Mouse (Mus musculus): Measurements from ENCODE around the gene Pdxp. TPM values are rescaled to one million over a fixed set of nuclear protein-coding genes. Genes with fewer than 3 reads are reported as not detected.

Gene Pdxp
- polyA plus RNA-seq, 1 experiment from 2014 or later, result 4.1 TPM

GRCm38 (mm10) chr15:78896149-78896548 is 17.6 kb upstream of the Pdxp start:
- H3K9ac ChIP-seq (ENCODE audit: low read length), result peak overlapping the region; percentile 1; the same call in 1 of the 2 replicates
- no peaks in the 10 kb centered on the region for H3K27me3 ChIP-seq (ENCODE audit: control insufficient read depth, insufficient read depth, low read length)
- H3K4me2 ChIP-seq (replicated peaks; ENCODE audit: low read depth), result no peak overlapping the region
- WGBS, result 67% methylated on average over 3 of the region's 3 CpGs
- H3K36me3 ChIP-seq (ENCODE audit: control insufficient read depth, insufficient read depth, low read length), result peaks cover 23% of the 10 kb centered on the region
- peak overlapping the region; percentile 71 for H3K27ac ChIP-seq (replicated peaks)
- DNase-seq (ENCODE audit: low spot score) (peak; percentile 82), ATAC-seq (ENCODE audit: low FRiP score, low TSS enrichment) (peak; percentile 24; the same call in 1 of the 2 replicates)
- no peaks in the 10 kb centered on the region for H3K9me3 ChIP-seq (ENCODE audit: control insufficient read depth, low read length)
- no peak overlapping the region for H3K4me3 ChIP-seq (ENCODE audit: low read depth, low read length)
- peaks cover 5% of the 10 kb centered on the region for H3K4me1 ChIP-seq (replicated peaks; ENCODE audit: control insufficient read depth, insufficient read depth)
- TF ChIP-seq EP300 (optimal IDR thresholded peaks at IDR 0.05) (no peak), CTCF (IDR thresholded peaks at IDR 0.05; ENCODE audit: low read depth) (no peak)

GRCm38 (mm10) chr15:78897488-78897887 is 16.2 kb upstream of the Pdxp start:
- peak overlapping the region; percentile 31 for H3K27ac ChIP-seq (replicated peaks)
- H3K9ac ChIP-seq (ENCODE audit: low read length), result no peak overlapping the region
- no peaks in the 10 kb centered on the region for H3K9me3 ChIP-seq (ENCODE audit: control insufficient read depth, low read length)
- WGBS, result 74% methylated on average over 4 of the region's 4 CpGs
- TF ChIP-seq CTCF (IDR thresholded peaks at IDR 0.05; ENCODE audit: low read depth) (no peak), EP300 (optimal IDR thresholded peaks at IDR 0.05) (no peak)
- H3K36me3 ChIP-seq (ENCODE audit: control insufficient read depth, insufficient read depth, low read length), result peaks cover 11% of the 10 kb centered on the region; the same call in 1 of the 2 replicates
- peaks cover 7% of the 10 kb centered on the region for H3K4me1 ChIP-seq (replicated peaks; ENCODE audit: control insufficient read depth, insufficient read depth)
- H3K4me2 ChIP-seq (replicated peaks; ENCODE audit: low read depth), result no peak overlapping the region
- ATAC-seq (ENCODE audit: low FRiP score, low TSS enrichment) (no peak), DNase-seq (ENCODE audit: low spot score) (no peak)
- no peaks in the 10 kb centered on the region for H3K27me3 ChIP-seq (ENCODE audit: control insufficient read depth, insufficient read depth, low read length)
- H3K4me3 ChIP-seq (ENCODE audit: low read depth, low read length), result no peak overlapping the region

GRCm38 (mm10) chr15:78898507-78899001 is 15.2 kb upstream of the Pdxp start:
- DNase-seq (ENCODE audit: low spot score) (no peak), ATAC-seq (ENCODE audit: low FRiP score, low TSS enrichment) (no peak)
- TF ChIP-seq EP300 (optimal IDR thresholded peaks at IDR 0.05) (no peak), CTCF (IDR thresholded peaks at IDR 0.05; ENCODE audit: low read depth) (no peak)
- Histone ChIP-seq H3K4me1 (replicated peaks; ENCODE audit: control insufficient read depth, insufficient read depth) (peaks cover 7% of the 10 kb centered on the region), H3K27ac (replicated peaks) (peak overlapping the region; percentile 85), H3K4me2 (replicated peaks; ENCODE audit: low read depth) (peak overlapping the region; percentile 86), H3K9me3 (ENCODE audit: control insufficient read depth, low read length) (no peaks in the 10 kb centered on the region), H3K4me3 (ENCODE audit: low read depth, low read length) (0 out of 2 replicates have a peak overlapping the region, but pooled peaks have one; percentile 2), H3K27me3 (ENCODE audit: control insufficient read depth, insufficient read depth, low read length) (no peaks in the 10 kb centered on the region), H3K9ac (ENCODE audit: low read length) (peak overlapping the region; percentile 35; the same call in 1 of the 2 replicates), H3K36me3 (ENCODE audit: control insufficient read depth, insufficient read depth, low read length) (0 out of 2 replicates have a peak, but pooled peaks cover 4% of the 10 kb centered on the region)
- WGBS, result 42% methylated on average over 6 of the region's 6 CpGs

- TF ChIP-seq CTCF (IDR thresholded peaks at IDR 0.05; ENCODE audit: low read depth) (no peak), EP300 (optimal IDR thresholded peaks at IDR 0.05) (no peak)
- WGBS, result 3% methylated on average over 19 of the region's 20 CpGs
- Histone ChIP-seq H3K27ac (replicated peaks) (peak within 1 kb of the TSS; percentile 85), H3K36me3 (ENCODE audit: control insufficient read depth, insufficient read depth, low read length) (no peaks in the 10 kb centered on the region), H3K27me3 (ENCODE audit: control insufficient read depth, insufficient read depth, low read length) (no peaks in the 10 kb centered on the region), H3K9me3 (ENCODE audit: control insufficient read depth, low read length) (no peaks in the 10 kb centered on the region), H3K4me3 (ENCODE audit: low read depth, low read length) (peak within 1 kb of the TSS; percentile 77), H3K4me1 (replicated peaks; ENCODE audit: control insufficient read depth, insufficient read depth) (peaks cover 7% of the 10 kb centered on the region), H3K4me2 (replicated peaks; ENCODE audit: low read depth) (peak within 1 kb of the TSS; percentile 86), H3K9ac (ENCODE audit: low read length) (peak within 1 kb of the TSS; percentile 79)
- ATAC-seq (ENCODE audit: low FRiP score, low TSS enrichment) (no peak), DNase-seq (ENCODE audit: low spot score) (no peak)
These were observed 14.3 kb upstream of the Pdxp start, which contains the start of gene Gm49510 for GRCm38 (mm10) chr15:78899409-78899739. Gm49510 (plus strand) TSS chr15:78899667.

GRCm38 (mm10) chr15:78899740-78900584 is 13.8 kb upstream of the Pdxp start, which contains the start of gene Sh3bp1:
Sh3bp1 (plus strand) TSS chr15:78899768.
- Histone ChIP-seq H3K4me3 (ENCODE audit: low read depth, low read length) (peak within 1 kb of the TSS; percentile 77), H3K9ac (ENCODE audit: low read length) (peak within 1 kb of the TSS; percentile 79), H3K27me3 (ENCODE audit: control insufficient read depth, insufficient read depth, low read length) (no peaks in the 10 kb centered on the region), H3K9me3 (ENCODE audit: control insufficient read depth, low read length) (no peaks in the 10 kb centered on the region), H3K4me2 (replicated peaks; ENCODE audit: low read depth) (peak within 1 kb of the TSS; percentile 86), H3K27ac (replicated peaks) (peak within 1 kb of the TSS; percentile 85), H3K4me1 (replicated peaks; ENCODE audit: control insufficient read depth, insufficient read depth) (peaks cover 7% of the 10 kb centered on the region), H3K36me3 (ENCODE audit: control insufficient read depth, insufficient read depth, low read length) (peaks cover 2% of the 10 kb centered on the region; the same call in 1 of the 2 replicates)
- peak; percentile 28; the same call in 1 of the 2 replicates for ATAC-seq (ENCODE audit: low FRiP score, low TSS enrichment)
- TF ChIP-seq CTCF (IDR thresholded peaks at IDR 0.05; ENCODE audit: low read depth) (no peak), EP300 (optimal IDR thresholded peaks at IDR 0.05) (no peak)
- DNase-seq (ENCODE audit: low spot score), result peak; percentile 82
- WGBS, result under 1% methylated on average over 43 of the region's 47 CpGs
